Mouse (Mus musculus) liver, embryonic 16.5 days (tissue): ENCODE results near the gene Ccdc34. TPM values are rescaled to one million over a fixed set of nuclear protein-coding genes. Genes with fewer than 3 reads are reported as not detected.

ENCODE experiments used
- ATAC-seq: fragments of 200-750 bp; cut with Nextera tagmentation; 2 replicates; pipeline ENCODE4 v1.8.0; 2017; ENCODE audit warnings: low read depth, mild to moderate bottlenecking, moderate number of reproducible peaks, moderate library complexity
- H3K27ac ChIP-seq: fragments of 300-500 bp; sonication (generic); 2 replicates; pipeline ENCODE4 v1.5.1; 2014; ENCODE audit warnings: mild to moderate bottlenecking, low read length
- H3K27me3 ChIP-seq: fragments of 300-500 bp; sonication (generic); 2 replicates; pipeline ENCODE4 v1.6.1; 2014; ENCODE audit warnings: low read depth, low read length, mixed read lengths; ENCODE audit not compliant: control insufficient read depth, insufficient read depth
- H3K36me3 ChIP-seq: fragments of 300-500 bp; sonication (generic); 2 replicates; pipeline ENCODE4 v1.6.1; 2014; ENCODE audit warnings: mild to moderate bottlenecking; ENCODE audit not compliant: control insufficient read depth, insufficient read depth
- H3K4me1 ChIP-seq: fragments of 300-500 bp; sonication (generic); 2 replicates; pipeline ENCODE4 v1.6.1; 2014; ENCODE audit warnings: low read depth, low read length, mixed read lengths; ENCODE audit not compliant: control insufficient read depth
- H3K4me2 ChIP-seq: fragments of 300-500 bp; sonication (generic); 2 replicates; pipeline ENCODE4 v1.6.1; 2014; ENCODE audit warnings: low read depth, low read length, mixed read lengths
- H3K4me3 ChIP-seq: fragments of 300-500 bp; sonication (generic); 2 replicates; pipeline ENCODE4 v1.5.1; 2014; ENCODE audit warnings: low read depth, mild to moderate bottlenecking, low read length
- H3K9ac ChIP-seq: fragments of 300-500 bp; sonication (generic); 2 replicates; pipeline ENCODE4 v1.6.1; 2014; ENCODE audit warnings: low read depth, low read length
- H3K9me3 ChIP-seq: fragments of 300-500 bp; sonication (generic); replicated peaks from 2 replicates; pipeline ENCODE4 v1.6.1; 2016; ENCODE audit warnings: low read length; ENCODE audit not compliant: control insufficient read depth
- WGBS: fragments of 180-500 bp; shearing (Covaris S2); extraction: QIAGEN DNeasy Blood & Tissue Kit; methylation state at CpG from one replicate; pipeline ENCODE4 v1.1.7; 2014; ENCODE audit not compliant: insufficient replicate concordance; 5-methylcytosine and 5-hydroxymethylcytosine counted together
- polyA plus RNA-seq: library from polyadenylated mRNA; unstranded; fragments of >200 nt; fragmentation: Nextera tagmentation; extraction: Ambion mirVana; gene quantifications from 2 replicates; pipeline ENCODE4 v1.2.1, GENCODE M21; 2015

Gene Ccdc34
- polyA plus RNA-seq, 1 experiment from 2014 or later = 18.1 TPM

GRCm38 (mm10) chr2:110007423-110008267 is 10.0 kb upstream of the Ccdc34 start:
- Histone ChIP-seq H3K27ac (peak overlapping the region; percentile 36), H3K9me3 (no peaks in the 10 kb centered on the region), H3K4me3 (0 out of 2 replicates have a peak overlapping the region, but pooled peaks have one; percentile 2), H3K9ac (no peak overlapping the region), H3K4me1 (peaks cover 38% of the 10 kb centered on the region), H3K36me3 (no peaks in the 10 kb centered on the region; the same call in 1 of the 2 replicates), H3K27me3 (no peaks in the 10 kb centered on the region), H3K4me2 (peak overlapping the region; percentile 47)
- peak; percentile 90 for ATAC-seq
- 39% methylated on average over 10 of the region's 10 CpGs for WGBS

- Histone ChIP-seq H3K27ac (no peak overlapping the region), H3K27me3 (no peaks in the 10 kb centered on the region), H3K9me3 (no peaks in the 10 kb centered on the region), H3K4me3 (no peak overlapping the region), H3K4me2 (no peak overlapping the region), H3K36me3 (no peaks in the 10 kb centered on the region; the same call in 1 of the 2 replicates), H3K4me1 (peaks cover 38% of the 10 kb centered on the region), H3K9ac (no peak overlapping the region)
- ATAC-seq = no peak
Measured at GRCm38 (mm10) chr2:110009449-110009848, 8.2 kb upstream of the Ccdc34 start.

- H3K27ac ChIP-seq = no peak overlapping the region
- WGBS = 82% methylated on average over 13 of the region's 13 CpGs
- no peak overlapping the region for H3K4me2 ChIP-seq
- no peak overlapping the region for H3K4me3 ChIP-seq
- H3K9ac ChIP-seq = no peak overlapping the region
- no peaks in the 10 kb centered on the region for H3K9me3 ChIP-seq
- no peaks in the 10 kb centered on the region; the same call in 1 of the 2 replicates for H3K36me3 ChIP-seq
- no peaks in the 10 kb centered on the region for H3K27me3 ChIP-seq
- peaks cover 20% of the 10 kb centered on the region for H3K4me1 ChIP-seq
- ATAC-seq = no peak
Measured at GRCm38 (mm10) chr2:110012184-110012725, 5.4 kb upstream of the Ccdc34 start.

GRCm38 (mm10) chr2:110017087-110017486 is 530 bp upstream of the Ccdc34 start:
- peaks cover 5% of the 10 kb centered on the region for H3K36me3 ChIP-seq
- WGBS = 37% methylated on average over 7 of the region's 7 CpGs
- no peaks in the 10 kb centered on the region for H3K27me3 ChIP-seq
- H3K27ac ChIP-seq = no peak overlapping the region
- peak overlapping the region; percentile 88 for H3K4me2 ChIP-seq
- H3K4me1 ChIP-seq = peaks cover 23% of the 10 kb centered on the region
- peak overlapping the region; percentile 93 for H3K9ac ChIP-seq
- H3K9me3 ChIP-seq = no peaks in the 10 kb centered on the region
- peak overlapping the region; percentile 95 for H3K4me3 ChIP-seq
- ATAC-seq = no peak

DNA sequence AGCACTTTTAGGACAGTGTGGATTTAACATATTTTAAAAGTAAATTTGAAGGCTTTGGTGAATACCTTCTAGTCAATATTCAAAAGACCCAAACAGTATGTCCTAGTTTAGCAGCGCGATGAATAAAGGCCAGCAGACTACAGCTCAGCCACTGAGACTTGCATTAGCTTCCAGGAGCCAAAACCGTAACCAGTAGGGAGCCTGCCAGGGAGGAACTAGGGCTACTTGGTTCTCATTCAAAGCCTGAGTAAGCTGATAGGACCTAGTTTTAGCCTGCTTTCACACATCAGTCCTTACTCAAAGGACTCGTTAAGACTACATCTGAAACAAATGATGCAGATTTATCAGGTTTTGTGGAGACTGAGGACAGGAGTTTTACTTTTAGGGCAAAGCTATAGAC is 2.0 kb downstream of the Ccdc34 start:
- peak overlapping the region; percentile 93 for H3K9ac ChIP-seq
- no peaks in the 10 kb centered on the region for H3K27me3 ChIP-seq
- H3K27ac ChIP-seq = no peak overlapping the region
- peaks cover 11% of the 10 kb centered on the region for H3K36me3 ChIP-seq
- H3K4me3 ChIP-seq = peak overlapping the region; percentile 95
- no peak for ATAC-seq
- H3K4me2 ChIP-seq = peak overlapping the region; percentile 88
- peaks cover 23% of the 10 kb centered on the region for H3K4me1 ChIP-seq
- no peaks in the 10 kb centered on the region for H3K9me3 ChIP-seq
- 86% methylated on average over 4 of the region's 4 CpGs for WGBS

GRCm38 (mm10) chr2:110020430-110020829 is 2.8 kb downstream of the Ccdc34 start:
- Histone ChIP-seq H3K4me1 (peaks cover 23% of the 10 kb centered on the region), H3K4me2 (peak overlapping the region; percentile 88; the same call in 1 of the 2 replicates), H3K9me3 (no peaks in the 10 kb centered on the region), H3K27me3 (no peaks in the 10 kb centered on the region), H3K27ac (no peak overlapping the region), H3K9ac (no peak overlapping the region), H3K4me3 (no peak overlapping the region), H3K36me3 (peaks cover 11% of the 10 kb centered on the region)
- no peak for ATAC-seq
- 83% methylated on average over 1 of the region's 1 CpGs for WGBS

- H3K36me3 ChIP-seq = peaks cover 13% of the 10 kb centered on the region
- ATAC-seq = no peak
- WGBS = 54% methylated on average over 4 of the region's 4 CpGs
Measured at GRCm38 (mm10) chr2:110036265-110036664, 18.6 kb downstream of the Ccdc34 start.

DNA sequence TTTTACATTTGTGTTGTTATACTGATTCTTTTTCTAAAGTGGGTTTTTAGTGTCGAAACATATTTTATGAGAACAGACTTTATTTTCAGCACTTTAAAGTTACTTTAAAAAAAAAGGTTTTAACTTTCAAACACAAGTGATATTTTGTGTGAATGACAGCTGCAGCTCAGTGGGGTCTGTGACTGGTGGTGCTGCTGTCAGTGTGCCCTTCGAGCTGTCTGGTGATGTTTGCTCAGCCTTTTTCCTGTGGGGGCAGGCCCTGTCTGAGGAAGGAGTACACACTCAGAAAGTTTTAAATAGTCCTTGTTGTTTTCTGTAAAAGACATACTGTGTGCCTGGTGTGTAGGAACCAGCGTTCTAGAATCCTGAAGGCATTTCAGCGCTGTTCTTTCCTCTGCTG is 19.0 kb downstream of the Ccdc34 start:
- H3K4me3 ChIP-seq = no peak overlapping the region
- H3K9ac ChIP-seq = peak overlapping the region; percentile 4; the same call in 1 of the 2 replicates
- 59% methylated on average over 4 of the region's 4 CpGs for WGBS
- no peak; the same call in 1 of the 2 replicates for ATAC-seq
- H3K9me3 ChIP-seq = no peaks in the 10 kb centered on the region
- no peak overlapping the region for H3K27ac ChIP-seq
- no peaks in the 10 kb centered on the region; the same call in 1 of the 2 replicates for H3K4me1 ChIP-seq
- no peaks in the 10 kb centered on the region for H3K27me3 ChIP-seq
- peaks cover 15% of the 10 kb centered on the region for H3K36me3 ChIP-seq
- no peak overlapping the region for H3K4me2 ChIP-seq

More at GRCm38 (mm10) chr2:110036265-110036664, 18.6 kb downstream of the Ccdc34 start:
- Histone ChIP-seq H3K4me1 (no peaks in the 10 kb centered on the region; the same call in 1 of the 2 replicates), H3K4me3 (no peak overlapping the region), H3K4me2 (no peak overlapping the region), H3K27ac (no peak overlapping the region), H3K27me3 (no peaks in the 10 kb centered on the region), H3K9me3 (no peaks in the 10 kb centered on the region), H3K9ac (no peak overlapping the region)

DNA sequence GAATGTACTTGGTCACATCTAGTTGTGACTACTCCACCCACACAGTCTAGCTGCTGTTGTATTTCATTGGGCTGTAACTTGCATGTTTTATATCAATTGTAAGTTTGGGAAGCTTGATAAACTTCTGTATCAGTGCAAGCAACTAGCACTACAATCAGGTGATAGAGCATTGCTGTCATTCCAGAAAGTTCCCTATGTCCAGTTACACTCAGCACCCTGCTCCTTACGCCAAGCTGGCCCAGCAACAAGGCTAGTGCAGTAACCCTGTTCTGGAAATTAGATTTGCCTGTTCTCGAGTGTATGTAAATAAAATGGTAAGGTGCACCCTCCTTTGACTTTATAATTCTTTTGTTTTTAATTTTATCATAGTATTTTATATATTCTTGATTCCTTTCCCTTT is 19.6 kb downstream of the Ccdc34 start:
- no peak for ATAC-seq
- Histone ChIP-seq H3K36me3 (peaks cover 15% of the 10 kb centered on the region), H3K9me3 (no peaks in the 10 kb centered on the region), H3K4me3 (no peak overlapping the region), H3K27me3 (no peaks in the 10 kb centered on the region), H3K9ac (no peak overlapping the region), H3K4me1 (no peaks in the 10 kb centered on the region; the same call in 1 of the 2 replicates), H3K27ac (no peak overlapping the region), H3K4me2 (no peak overlapping the region)
- 72% methylated on average over 2 of the region's 2 CpGs for WGBS
